Mouse (Mus musculus) heart, postnatal 0 days (tissue): ENCODE data around the gene Ccl2. TPM values are rescaled to one million over a fixed set of nuclear protein-coding genes. Genes with fewer than 3 reads are reported as not detected.

ENCODE experiments used
- ATAC-seq: fragments of 200-750 bp; cut with Nextera tagmentation; 2 replicates; pipeline ENCODE4 v1.8.0; 2017; ENCODE audit warnings: low read depth, moderate number of reproducible peaks, moderate library complexity; ENCODE audit not compliant: insufficient read depth
- DNase-seq: peaks from one replicate; pipeline ENCODE4 v3.0.0-alpha.2; 2016; ENCODE audit warnings: low spot score
- H3K27ac ChIP-seq: fragments of 300-500 bp; sonication (generic); 2 replicates; pipeline ENCODE4 v1.5.1; 2014; ENCODE audit warnings: low read depth, mild to moderate bottlenecking
- H3K27me3 ChIP-seq: fragments of 300-500 bp; sonication (generic); 2 replicates; pipeline ENCODE4 v1.6.1; 2014; ENCODE audit warnings: low read length, mixed read lengths; ENCODE audit not compliant: control insufficient read depth, insufficient read depth
- H3K36me3 ChIP-seq: fragments of 300-500 bp; sonication (generic); replicated peaks from 2 replicates; pipeline ENCODE4 v1.6.1; 2014; ENCODE audit warnings: low read length, mixed read lengths; ENCODE audit not compliant: control insufficient read depth, insufficient read depth
- H3K4me1 ChIP-seq: fragments of 300-500 bp; sonication (generic); 2 replicates; pipeline ENCODE4 v1.6.1; 2014; ENCODE audit warnings: antibody characterized with exemption; ENCODE audit not compliant: control insufficient read depth, insufficient read depth
- H3K4me2 ChIP-seq: fragments of 300-500 bp; sonication (generic); 2 replicates; pipeline ENCODE4 v1.6.1; 2014; ENCODE audit warnings: low read depth, mild to moderate bottlenecking, low read length, moderate library complexity
- H3K4me3 ChIP-seq: fragments of 300-500 bp; sonication (generic); 2 replicates; pipeline ENCODE4 v1.5.1; 2014; ENCODE audit warnings: low read depth, low read length
- H3K9ac ChIP-seq: fragments of 300-500 bp; sonication (generic); replicated peaks from 2 replicates; pipeline ENCODE4 v1.6.1; 2014; ENCODE audit warnings: low read depth, low read length, mixed read lengths
- H3K9me3 ChIP-seq: fragments of 300-500 bp; sonication (generic); replicated peaks from 2 replicates; pipeline ENCODE4 v1.6.1; 2016; ENCODE audit warnings: low read length; ENCODE audit not compliant: control insufficient read depth
- CTCF ChIP-seq: IDR thresholded peaks from 2 replicates; pipeline ENCODE4 v1.5.1; 2016; ENCODE audit warnings: antibody characterized with exemption, control low read depth, low read depth
- EP300 ChIP-seq: IDR thresholded peaks from 2 replicates; pipeline ENCODE4 v1.6.1; 2016; ENCODE audit warnings: antibody characterized with exemption, low read depth
- WGBS: fragments of 180-500 bp; shearing (Covaris S2); extraction: QIAGEN DNeasy Blood & Tissue Kit; methylation state at CpG from one replicate; pipeline ENCODE4 v1.1.7; 2014; 5-methylcytosine and 5-hydroxymethylcytosine counted together
- polyA plus RNA-seq: library from polyadenylated mRNA; unstranded; fragments of >200 nt; fragmentation: Nextera tagmentation; extraction: Ambion mirVana; gene quantifications from 2 replicates; pipeline ENCODE4 v1.2.1, GENCODE M21; 2015
- total RNA-seq: library from RNA; depleted of rRNA; stranded (reverse); fragments of >200 nt; gene quantifications from 2 replicates; pipeline ENCODE4 v1.2.3, GENCODE M21; 2014; ENCODE audit warnings: low replicate concordance

The Ccl2 gene
- total and polyA plus RNA-seq, 2 experiments from 2014 or later = 7.2 to 8.0 TPM

DNA sequence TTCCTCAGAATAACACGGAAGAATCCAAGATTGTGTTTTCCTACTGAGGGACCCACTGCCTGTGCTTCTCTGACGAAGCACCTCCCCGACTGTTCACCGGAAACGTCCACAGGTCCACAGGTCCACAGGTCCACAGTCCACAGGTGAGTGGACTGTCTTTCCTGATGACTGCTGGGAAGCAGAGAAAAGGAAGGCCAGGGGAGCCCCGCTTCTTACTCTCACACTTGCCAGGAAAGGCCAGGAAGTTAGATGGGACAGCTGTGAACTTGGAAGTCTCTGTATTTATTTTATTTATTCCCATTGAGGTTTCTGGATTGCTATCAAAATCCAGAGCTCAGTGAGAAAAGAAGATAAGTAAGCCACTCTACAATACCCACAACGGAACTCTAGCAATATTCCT is 18.5 kb downstream of the Ccl2 start:
- no peak overlapping the region for H3K4me2 ChIP-seq
- no peak overlapping the region for H3K27ac ChIP-seq
- no peaks in the 10 kb centered on the region for H3K36me3 ChIP-seq
- DNase-seq (no peak), ATAC-seq (no peak)
- H3K9ac ChIP-seq = no peak overlapping the region
- no peak for TF ChIP-seq EP300
- no peak for TF ChIP-seq CTCF
- 68% methylated on average over 7 of the region's 7 CpGs for WGBS
- no peaks in the 10 kb centered on the region for H3K9me3 ChIP-seq
- no peaks in the 10 kb centered on the region for H3K4me1 ChIP-seq
- H3K27me3 ChIP-seq = no peaks in the 10 kb centered on the region
- no peak overlapping the region for H3K4me3 ChIP-seq

DNA sequence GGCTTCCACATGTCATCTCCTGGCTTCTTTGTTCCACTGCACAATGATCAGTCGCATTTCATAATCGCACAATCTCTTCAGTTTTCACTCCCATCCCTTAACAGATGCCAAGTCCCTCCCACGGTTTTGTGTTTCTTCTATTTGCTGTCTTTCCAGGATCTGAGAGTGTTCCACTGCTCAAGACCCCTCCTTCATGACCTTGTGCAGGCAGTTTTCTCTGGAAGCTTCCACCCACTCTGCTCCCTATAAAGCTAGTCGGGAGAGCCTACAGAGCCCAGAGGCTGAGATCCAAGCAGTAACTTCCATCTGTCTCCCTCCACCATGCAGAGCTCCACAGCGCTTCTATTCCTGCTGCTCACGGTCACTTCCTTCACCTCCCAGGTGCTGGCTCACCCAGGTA is 22.3 kb downstream of the Ccl2 start, which contains the start of gene Ccl11:
Gene Ccl11, plus strand, starts transcription at position 178 of the 400 bp plus-strand sequence.
- no peak for ATAC-seq
- no peak within 1 kb of the TSS for H3K4me2 ChIP-seq
- no peak within 1 kb of the TSS for H3K4me3 ChIP-seq
- no peaks in the 10 kb centered on the region for H3K9me3 ChIP-seq
- no peaks in the 10 kb centered on the region for H3K4me1 ChIP-seq
- no peak for TF ChIP-seq CTCF
- TF ChIP-seq EP300 = no peak
- H3K9ac ChIP-seq = no peak within 1 kb of the TSS
- DNase-seq = no peak
- H3K27me3 ChIP-seq = no peaks in the 10 kb centered on the region
- no peak within 1 kb of the TSS for H3K27ac ChIP-seq
- 58% methylated on average over 6 of the region's 6 CpGs for WGBS
- no peaks in the 10 kb centered on the region for H3K36me3 ChIP-seq

DNA sequence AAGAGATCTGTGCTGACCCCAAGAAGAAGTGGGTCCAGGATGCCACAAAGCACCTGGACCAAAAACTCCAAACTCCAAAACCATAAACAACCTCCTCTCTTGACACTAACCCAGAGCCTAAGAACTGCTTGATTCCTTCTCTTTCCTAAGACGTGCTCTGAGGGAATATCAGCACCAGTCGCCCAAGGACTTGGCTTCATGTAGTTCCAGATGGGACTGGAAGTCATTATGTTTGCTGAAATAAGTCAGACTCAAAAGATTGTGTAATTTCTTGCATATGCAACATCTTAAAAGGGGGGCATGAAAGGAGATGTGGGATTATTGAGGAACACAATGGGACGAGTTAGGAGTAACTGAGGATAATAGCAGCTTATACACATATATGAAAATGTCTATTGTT is 26.9 kb downstream of the Ccl2 start:
- Histone ChIP-seq H3K4me2 (no peak overlapping the region), H3K4me1 (no peaks in the 10 kb centered on the region), H3K9ac (no peak overlapping the region), H3K36me3 (no peaks in the 10 kb centered on the region), H3K4me3 (no peak overlapping the region), H3K9me3 (no peaks in the 10 kb centered on the region), H3K27ac (no peak overlapping the region), H3K27me3 (no peaks in the 10 kb centered on the region)
- no peak for TF ChIP-seq EP300
- no peak for TF ChIP-seq CTCF
- ATAC-seq = no peak
- DNase-seq = no peak
- WGBS = 61% methylated on average over 3 of the region's 3 CpGs

DNA sequence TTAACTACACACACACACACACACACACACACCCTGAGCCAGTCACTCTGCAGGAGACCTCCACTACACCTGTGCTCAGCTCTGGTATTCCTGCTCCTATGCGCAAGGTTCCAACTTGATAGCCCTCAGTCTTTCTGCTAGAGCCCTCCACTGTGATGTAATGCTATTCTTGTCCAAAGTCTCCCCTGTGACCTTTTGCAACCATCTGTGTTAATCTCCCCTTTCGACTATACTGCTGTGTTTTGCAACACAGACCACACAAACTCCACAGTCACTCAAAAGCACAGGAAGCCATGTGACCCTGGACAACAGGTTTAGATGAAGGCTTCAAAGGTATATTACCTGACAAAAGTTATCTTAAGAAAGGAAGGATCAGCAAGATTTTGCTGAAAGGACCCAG is 28.1 kb downstream of the Ccl2 start:
- DNase-seq (no peak), ATAC-seq (no peak)
- no peak overlapping the region for H3K27ac ChIP-seq
- TF ChIP-seq CTCF = no peak
- TF ChIP-seq EP300 = no peak
- 61% methylated on average over 2 of the region's 2 CpGs for WGBS
- H3K36me3 ChIP-seq = no peaks in the 10 kb centered on the region
- no peaks in the 10 kb centered on the region for H3K9me3 ChIP-seq
- no peaks in the 10 kb centered on the region for H3K4me1 ChIP-seq
- no peak overlapping the region for H3K4me3 ChIP-seq
- H3K27me3 ChIP-seq = no peaks in the 10 kb centered on the region
- no peak overlapping the region for H3K9ac ChIP-seq
- no peak overlapping the region for H3K4me2 ChIP-seq

DNA sequence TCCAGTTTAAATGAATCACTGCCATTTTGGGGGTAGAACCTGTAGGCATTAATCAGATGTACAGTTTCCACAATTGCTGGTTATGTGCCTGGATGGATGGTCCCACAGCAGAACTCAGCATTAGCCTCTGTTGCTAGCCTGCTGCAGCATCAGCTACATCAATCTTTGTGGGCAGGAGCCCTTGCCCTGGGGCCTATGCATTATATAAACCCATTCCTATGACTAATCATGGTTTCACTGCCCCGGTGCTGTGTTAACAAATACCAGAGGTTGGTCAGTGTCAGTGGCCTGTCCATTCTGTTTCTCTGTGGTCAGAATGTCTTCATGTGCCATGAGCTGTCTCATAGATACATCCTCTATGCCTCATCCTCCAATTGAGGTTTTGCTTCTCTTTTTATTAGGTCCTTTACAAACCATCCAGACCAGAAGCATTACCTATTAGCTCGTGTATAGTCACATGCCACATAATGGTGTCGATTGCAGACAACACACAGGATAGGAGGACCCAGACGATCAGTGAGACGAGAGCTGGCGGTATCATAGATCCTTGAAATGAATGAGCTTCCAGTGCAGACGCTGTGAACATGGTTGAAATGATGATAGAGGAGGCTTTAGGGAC is 31.7 kb downstream of the Ccl2 start:
- no peaks in the 10 kb centered on the region for H3K27me3 ChIP-seq
- no peaks in the 10 kb centered on the region for H3K9me3 ChIP-seq
- H3K9ac ChIP-seq = no peak overlapping the region
- TF ChIP-seq EP300 = no peak
- no peaks in the 10 kb centered on the region for H3K4me1 ChIP-seq
- ATAC-seq = no peak
- no peak overlapping the region for H3K4me3 ChIP-seq
- no peaks in the 10 kb centered on the region for H3K36me3 ChIP-seq
- no peak overlapping the region for H3K4me2 ChIP-seq
- 66% methylated on average over 7 of the region's 7 CpGs for WGBS
- no peak overlapping the region for H3K27ac ChIP-seq
- DNase-seq = no peak

DNA sequence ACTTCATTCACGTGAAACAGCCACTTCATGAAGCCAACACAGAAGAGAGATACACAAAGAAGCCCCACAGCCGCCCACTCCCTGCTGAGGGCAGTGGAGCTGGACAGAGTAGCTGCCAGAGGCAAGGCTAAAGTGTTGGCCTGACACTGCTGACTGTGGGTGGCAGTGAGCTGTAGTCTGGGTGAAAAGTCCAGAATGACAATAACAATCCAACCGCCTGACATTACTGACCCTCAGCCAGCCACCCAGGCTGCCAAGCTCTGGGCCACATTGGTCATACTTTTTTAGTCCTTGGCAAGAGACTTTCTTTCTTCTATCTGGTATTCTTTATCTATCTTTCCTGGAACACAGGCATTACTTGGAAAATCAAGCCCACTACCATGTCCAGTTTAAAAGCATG is 35.7 kb downstream of the Ccl2 start:
- Histone ChIP-seq H3K4me3 (no peak overlapping the region), H3K9ac (no peak overlapping the region), H3K27me3 (no peaks in the 10 kb centered on the region), H3K36me3 (no peaks in the 10 kb centered on the region), H3K27ac (no peak overlapping the region), H3K4me1 (no peaks in the 10 kb centered on the region), H3K9me3 (no peaks in the 10 kb centered on the region), H3K4me2 (no peak overlapping the region)
- no peak for TF ChIP-seq CTCF
- TF ChIP-seq EP300 = no peak
- 65% methylated on average over 3 of the region's 3 CpGs for WGBS
- ATAC-seq (no peak), DNase-seq (no peak)
